Mouse (Mus musculus) forebrain, embryonic 11.5 days (tissue): Measurements from ENCODE around the gene Gmip. TPM values are rescaled to one million over a fixed set of nuclear protein-coding genes. Genes with fewer than 3 reads are reported as not detected.
A peak's percentile ranks its signal among the peaks of the same experiment; 100 is the strongest.

Experiments
- ATAC-seq: fragments of 200-750 bp; cut with Nextera tagmentation; replicated peaks from 2 replicates; pipeline ENCODE4 v1.8.0; 2017; ENCODE audit warnings: moderate TSS enrichment; ENCODE audit not compliant: low FRiP score
- DNase-seq: peaks from one replicate; pipeline ENCODE4 v3.0.0-alpha.2; 2017; ENCODE audit warnings: low spot score
- H3K27ac ChIP-seq: fragments of 300-500 bp; sonication (generic); 2 replicates; pipeline ENCODE4 v1.5.1; 2014; ENCODE audit warnings: low read depth, low read length
- H3K27me3 ChIP-seq: fragments of 300-500 bp; sonication (generic); 2 replicates; pipeline ENCODE4 v1.6.1; 2014; ENCODE audit warnings: mild to moderate bottlenecking, low read length, mixed read lengths; ENCODE audit not compliant: control insufficient read depth, insufficient read depth
- H3K36me3 ChIP-seq: fragments of 300-500 bp; sonication (generic); 2 replicates; pipeline ENCODE4 v1.6.1; 2014; ENCODE audit warnings: mild to moderate bottlenecking, low read length, moderate library complexity, mixed read lengths; ENCODE audit not compliant: control insufficient read depth, insufficient read depth
- H3K4me1 ChIP-seq: fragments of 300-500 bp; sonication (generic); replicated peaks from 2 replicates; pipeline ENCODE4 v1.6.1; 2014; ENCODE audit warnings: low read length, mixed read lengths; ENCODE audit not compliant: control insufficient read depth, insufficient read depth
- H3K4me2 ChIP-seq: fragments of 300-500 bp; sonication (generic); 2 replicates; pipeline ENCODE4 v1.6.1; 2014; ENCODE audit warnings: low read depth, mild to moderate bottlenecking, low read length, moderate library complexity, mixed read lengths; ENCODE audit not compliant: severe bottlenecking
- H3K4me3 ChIP-seq: fragments of 300-500 bp; sonication (generic); 2 replicates; pipeline ENCODE4 v1.5.1; 2014; ENCODE audit warnings: low read depth, low read length
- H3K9ac ChIP-seq: fragments of 300-500 bp; sonication (generic); 2 replicates; pipeline ENCODE4 v1.6.1; 2014; ENCODE audit warnings: low read length
- H3K9me3 ChIP-seq: fragments of 300-500 bp; sonication (generic); 2 replicates; pipeline ENCODE4 v1.6.1; 2016; ENCODE audit warnings: low read length, mixed read lengths; ENCODE audit not compliant: control insufficient read depth
- WGBS: fragments of 180-500 bp; shearing (Covaris S2); extraction: QIAGEN DNeasy Blood & Tissue Kit; methylation state at CpG from one replicate; pipeline ENCODE4 v1.1.7; 2014; 5-methylcytosine and 5-hydroxymethylcytosine counted together
- polyA plus RNA-seq: library from polyadenylated mRNA; unstranded; fragments of >200 nt; fragmentation: Nextera tagmentation; extraction: Ambion mirVana; gene quantifications from 2 replicates; pipeline ENCODE4 v1.2.1, GENCODE M21; 2014

Gmip gene
- polyA plus RNA-seq = 9.9 and 11.0 TPM in 2 replicates

DNA sequence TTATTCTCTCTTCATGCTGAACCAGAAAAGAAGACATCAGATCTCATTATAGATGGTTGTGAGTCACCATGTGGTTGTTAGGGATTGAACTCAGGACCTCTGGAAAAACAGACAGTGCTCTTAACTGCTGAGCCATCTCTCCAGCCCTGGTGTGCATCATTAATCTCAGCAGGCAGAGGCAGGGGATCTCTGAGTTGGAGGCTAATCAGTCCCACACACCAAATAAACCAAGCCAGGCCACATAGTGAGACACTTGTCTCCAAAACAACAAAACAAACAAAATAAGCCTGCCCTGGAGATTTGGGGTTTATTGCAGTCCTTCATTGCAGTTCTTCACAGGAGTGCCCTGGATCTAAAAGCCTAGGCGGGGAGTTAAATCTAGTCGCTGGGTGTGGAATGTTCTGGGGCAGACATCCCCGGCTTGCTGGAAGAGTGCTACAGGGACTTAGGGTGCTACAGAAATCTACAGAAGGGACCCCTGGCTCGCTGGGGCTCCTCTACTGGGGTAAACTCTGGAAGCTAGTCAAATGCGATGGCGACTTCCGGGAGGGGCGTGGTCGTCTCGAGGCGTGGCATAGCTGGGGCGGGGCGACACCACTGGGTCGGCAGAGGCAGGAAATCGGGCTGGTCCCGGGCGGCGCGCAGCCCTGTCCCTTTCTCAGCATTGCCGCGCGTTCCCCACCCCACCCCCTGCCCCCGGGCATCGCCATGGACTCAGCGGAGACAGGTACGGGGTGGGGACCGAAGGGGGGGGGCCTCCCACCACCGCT, at the start of gene Gmip:
Gene Gmip (plus strand): TSS at position 586 of the 770 bp plus-strand sequence.
- Histone ChIP-seq H3K4me2 (peak within 1 kb of the TSS; percentile 82), H3K9me3 (no peaks in the 10 kb centered on the region), H3K9ac (peak within 1 kb of the TSS; percentile 61), H3K4me1 (peaks cover 2% of the 10 kb centered on the region; the same call in 1 of the 2 replicates), H3K4me3 (peak within 1 kb of the TSS; percentile 43), H3K27me3 (no peaks in the 10 kb centered on the region), H3K27ac (no peak within 1 kb of the TSS), H3K36me3 (peaks cover 32% of the 10 kb centered on the region)
- WGBS = 7% methylated on average over 25 of the region's 28 CpGs
- peak; percentile 87 for DNase-seq
- peak; percentile 86 for ATAC-seq

DNA sequence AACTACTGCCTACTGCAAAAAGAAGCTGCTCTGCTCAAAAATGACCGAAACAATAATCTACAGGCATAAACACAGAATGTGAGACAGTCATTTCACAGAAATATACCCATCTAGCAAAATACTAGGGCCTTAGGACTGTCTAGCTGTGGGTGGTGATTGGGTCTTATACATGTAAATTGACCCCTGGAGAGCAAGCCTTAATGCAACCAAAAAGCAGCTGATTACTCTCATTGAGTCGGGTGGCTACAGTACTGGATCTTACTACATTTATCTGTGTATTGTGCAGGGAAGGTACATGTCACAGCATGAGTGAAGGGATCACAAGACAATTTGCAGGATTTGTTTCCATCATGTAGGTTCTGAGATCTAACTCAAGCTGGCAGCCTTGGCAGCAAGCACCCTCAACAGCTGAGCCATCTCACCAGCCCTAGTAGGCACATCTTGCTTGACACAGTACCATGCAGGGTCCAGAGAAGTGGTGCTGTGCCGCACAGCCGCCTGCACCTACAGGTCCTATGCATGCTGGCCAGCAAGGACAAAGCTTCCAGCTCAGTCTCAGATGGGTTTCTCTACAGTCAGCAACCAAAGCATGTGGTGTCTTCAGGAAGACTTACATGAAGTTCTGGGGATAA, 46.5 kb upstream of the Gmip start:
- Histone ChIP-seq H3K4me2 (no peak overlapping the region), H3K36me3 (peaks cover 32% of the 10 kb centered on the region), H3K27ac (no peak overlapping the region), H3K27me3 (no peaks in the 10 kb centered on the region), H3K9ac (no peak overlapping the region), H3K9me3 (peaks cover 5% of the 10 kb centered on the region; the same call in 1 of the 2 replicates), H3K4me1 (no peaks in the 10 kb centered on the region), H3K4me3 (no peak overlapping the region)
- DNase-seq (no peak), ATAC-seq (no peak)
- WGBS = 88% methylated on average over 4 of the region's 4 CpGs

DNA sequence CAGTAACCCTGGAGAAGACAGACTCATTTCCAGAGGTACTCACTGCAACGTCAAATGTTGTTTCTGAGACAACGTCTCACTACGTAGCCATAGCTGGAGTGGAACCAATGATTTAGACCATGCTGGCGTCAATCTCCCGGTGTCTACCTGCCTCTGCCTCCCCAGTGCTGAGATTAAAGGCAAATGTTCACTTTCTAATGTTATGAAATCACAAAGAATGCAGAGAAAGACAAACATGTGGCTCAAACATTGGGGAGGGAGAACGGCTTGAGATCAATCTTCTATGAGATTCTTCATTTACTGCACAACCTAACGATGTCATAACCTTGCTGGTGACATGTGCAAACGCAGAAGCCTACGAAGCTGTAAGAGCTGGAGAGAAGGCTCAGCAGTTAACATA, 37.3 kb upstream of the Gmip start:
- H3K9me3 ChIP-seq = peaks cover 4% of the 10 kb centered on the region; the same call in 1 of the 2 replicates
- no peaks in the 10 kb centered on the region for H3K27me3 ChIP-seq
- no peak for DNase-seq
- H3K4me3 ChIP-seq = no peak overlapping the region
- no peak overlapping the region for H3K27ac ChIP-seq
- H3K4me2 ChIP-seq = no peak overlapping the region
- peaks cover 17% of the 10 kb centered on the region for H3K36me3 ChIP-seq
- H3K9ac ChIP-seq = no peak overlapping the region
- ATAC-seq = no peak
- peaks cover 3% of the 10 kb centered on the region; the same call in 1 of the 2 replicates for H3K4me1 ChIP-seq
- WGBS = 94% methylated on average over 9 of the region's 9 CpGs

DNA sequence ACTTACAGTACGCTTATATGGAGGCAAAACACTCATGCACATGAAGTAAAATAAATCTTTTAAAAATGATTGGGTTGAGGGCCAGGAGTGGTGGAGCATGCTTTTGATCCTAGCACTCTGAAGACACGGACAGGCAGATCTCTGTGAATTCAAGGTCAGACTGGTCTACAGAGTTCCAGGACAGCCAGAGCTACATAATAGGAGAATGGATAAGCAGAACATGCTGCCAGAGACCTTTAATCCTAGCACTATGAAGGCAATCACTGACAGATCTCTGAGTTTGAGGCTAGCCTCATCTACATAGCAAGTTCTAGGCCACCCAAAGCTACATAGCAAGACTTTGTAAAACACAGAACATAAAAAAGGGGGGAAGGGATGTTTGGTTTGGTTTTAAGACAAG, 36.4 kb upstream of the Gmip start:
- Histone ChIP-seq H3K27me3 (no peaks in the 10 kb centered on the region), H3K36me3 (peaks cover 12% of the 10 kb centered on the region), H3K27ac (no peak overlapping the region), H3K4me2 (no peak overlapping the region), H3K9ac (no peak overlapping the region), H3K9me3 (no peaks in the 10 kb centered on the region), H3K4me1 (peaks cover 3% of the 10 kb centered on the region; the same call in 1 of the 2 replicates), H3K4me3 (no peak overlapping the region)
- DNase-seq = no peak
- ATAC-seq = no peak
- 86% methylated on average over 2 of the region's 2 CpGs for WGBS

DNA sequence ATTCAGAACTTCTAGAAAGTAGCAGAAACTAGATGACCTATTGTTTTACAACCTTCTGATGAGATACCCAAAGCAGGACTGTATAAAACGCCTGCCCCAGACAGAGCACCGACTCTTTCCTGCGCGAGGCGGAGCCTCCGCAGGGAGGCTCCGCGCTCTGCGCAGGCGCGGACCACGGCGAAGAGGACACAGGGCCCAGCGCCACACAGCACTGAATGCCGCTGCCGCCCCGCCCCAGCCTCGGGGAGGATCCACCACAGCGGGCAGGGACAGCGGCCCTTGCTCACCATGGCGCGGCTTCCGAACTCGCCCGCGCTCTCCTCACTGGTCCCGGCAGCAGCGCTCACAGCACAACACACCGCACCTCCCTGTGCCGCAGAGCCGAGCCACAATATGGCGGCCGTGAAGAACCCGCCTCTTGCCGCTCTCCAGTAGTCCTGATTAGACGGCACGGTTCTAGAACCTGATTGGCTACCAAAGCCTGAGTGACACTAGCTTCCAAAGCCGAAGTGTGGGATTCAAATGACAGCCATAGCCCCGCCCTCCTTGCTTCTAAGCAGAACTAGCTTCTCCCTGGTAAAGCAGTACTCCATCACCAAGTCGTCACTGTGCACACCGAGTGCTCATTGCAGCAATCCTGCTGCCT, 33.9 kb upstream of the Gmip start, which contains the start of gene Gm20422:
Gene Gm20422 (minus strand): TSS at position 384 of the 646 bp plus-strand sequence.
- Histone ChIP-seq H3K9ac (peak within 1 kb of the TSS; percentile 93), H3K27me3 (no peaks in the 10 kb centered on the region), H3K4me2 (peak within 1 kb of the TSS; percentile 66), H3K9me3 (no peaks in the 10 kb centered on the region), H3K4me1 (peaks cover 3% of the 10 kb centered on the region; the same call in 1 of the 2 replicates), H3K4me3 (peak within 1 kb of the TSS; percentile 81), H3K27ac (peak within 1 kb of the TSS; percentile 97), H3K36me3 (no peaks in the 10 kb centered on the region; the same call in 1 of the 2 replicates)
- WGBS = 0% methylated on average over 41 of the region's 41 CpGs
- DNase-seq = peak; percentile 93
- ATAC-seq = peak; percentile 100

DNA sequence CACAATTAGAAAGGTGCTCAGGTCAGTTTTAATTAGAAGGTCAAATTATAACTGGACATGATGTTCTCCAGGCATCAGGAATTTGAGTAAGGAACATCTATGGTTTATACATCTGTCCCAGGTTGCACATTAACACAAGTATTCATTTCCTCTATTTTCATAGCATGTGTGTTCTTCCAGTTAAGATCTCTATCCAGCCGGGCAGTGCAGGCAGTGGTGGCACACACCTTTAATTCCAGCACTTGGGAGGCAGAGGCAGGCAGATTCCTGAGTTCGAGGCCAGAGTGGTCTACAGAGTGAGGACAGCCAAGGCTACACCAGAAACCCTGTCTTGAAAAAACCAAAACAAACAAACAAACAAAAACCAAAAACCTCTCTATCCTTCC, 33.3 kb upstream of the Gmip start:
- Histone ChIP-seq H3K36me3 (no peaks in the 10 kb centered on the region), H3K9me3 (no peaks in the 10 kb centered on the region), H3K27ac (no peak overlapping the region), H3K9ac (no peak overlapping the region; the same call in 1 of the 2 replicates), H3K4me1 (peaks cover 3% of the 10 kb centered on the region; the same call in 1 of the 2 replicates), H3K27me3 (no peaks in the 10 kb centered on the region), H3K4me3 (peak overlapping the region; percentile 81; the same call in 1 of the 2 replicates), H3K4me2 (peak overlapping the region; percentile 34; the same call in 1 of the 2 replicates)
- 67% methylated on average over 2 of the region's 2 CpGs for WGBS
- no peak; the same call in 1 of the 2 replicates for ATAC-seq
- DNase-seq = no peak

DNA sequence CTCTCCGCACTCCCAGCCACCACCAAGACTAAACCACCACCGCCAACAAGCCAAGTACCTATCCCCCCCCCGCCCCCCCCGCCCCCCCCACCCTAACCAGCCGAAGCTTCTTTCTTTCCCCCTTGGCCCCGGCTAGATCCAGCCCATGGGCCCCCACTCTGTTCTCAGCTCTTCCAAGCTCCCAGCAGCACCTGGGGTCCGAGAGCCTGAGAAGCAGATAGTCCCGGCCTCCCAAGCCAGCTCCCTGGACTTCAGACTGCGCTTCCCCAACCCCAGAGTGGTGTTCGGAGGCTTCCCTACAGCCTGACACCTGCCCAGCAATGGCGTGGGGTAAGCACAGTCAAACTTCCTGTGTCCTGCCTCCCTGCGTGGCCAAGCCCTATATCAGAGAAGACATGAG, 31.4 kb upstream of the Gmip start:
- Histone ChIP-seq H3K27me3 (no peaks in the 10 kb centered on the region), H3K4me2 (no peak overlapping the region), H3K4me3 (no peak overlapping the region), H3K9me3 (no peaks in the 10 kb centered on the region), H3K4me1 (peaks cover 3% of the 10 kb centered on the region; the same call in 1 of the 2 replicates), H3K9ac (no peak overlapping the region), H3K36me3 (no peaks in the 10 kb centered on the region), H3K27ac (no peak overlapping the region)
- WGBS = 72% methylated on average over 12 of the region's 12 CpGs
- ATAC-seq (no peak), DNase-seq (no peak)

DNA sequence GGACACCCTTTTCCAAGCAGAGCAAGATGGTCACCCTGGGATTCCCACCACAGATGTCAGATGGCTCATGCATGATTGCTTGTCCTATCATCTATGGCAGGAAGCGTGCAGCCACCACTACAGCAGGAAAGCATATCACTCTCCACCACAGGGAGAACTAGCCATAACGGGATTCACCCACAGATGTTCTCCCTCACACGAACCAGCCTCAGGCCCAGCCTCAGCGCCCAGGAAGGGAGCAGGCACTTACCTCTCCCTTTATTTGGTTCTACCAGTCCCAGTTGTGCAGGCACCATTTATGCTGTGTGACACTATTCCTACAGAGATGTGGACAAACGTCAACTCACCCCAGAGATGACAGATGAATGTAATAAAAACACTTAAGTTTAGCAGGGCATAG, 19.4 kb upstream of the Gmip start:
- ATAC-seq (no peak), DNase-seq (no peak)
- Histone ChIP-seq H3K9ac (no peak overlapping the region), H3K9me3 (no peaks in the 10 kb centered on the region), H3K4me2 (no peak overlapping the region), H3K36me3 (no peaks in the 10 kb centered on the region; the same call in 1 of the 2 replicates), H3K4me1 (peaks cover 10% of the 10 kb centered on the region), H3K4me3 (no peak overlapping the region), H3K27me3 (no peaks in the 10 kb centered on the region), H3K27ac (no peak overlapping the region)
- WGBS = 84% methylated on average over 5 of the region's 5 CpGs
